Mouse (Mus musculus) monocyte, adult 2 months (primary cell): ENCODE results near the gene Alyref2.

Experiments
- DNase-seq, 2 experiments: peaks; one replicate each; pipeline ENCODE4 v3.0.0; 2022; ENCODE audit warnings: low spot score in 2 of 2, low read depth in 1 of 2

Alyref2 gene

DNA sequence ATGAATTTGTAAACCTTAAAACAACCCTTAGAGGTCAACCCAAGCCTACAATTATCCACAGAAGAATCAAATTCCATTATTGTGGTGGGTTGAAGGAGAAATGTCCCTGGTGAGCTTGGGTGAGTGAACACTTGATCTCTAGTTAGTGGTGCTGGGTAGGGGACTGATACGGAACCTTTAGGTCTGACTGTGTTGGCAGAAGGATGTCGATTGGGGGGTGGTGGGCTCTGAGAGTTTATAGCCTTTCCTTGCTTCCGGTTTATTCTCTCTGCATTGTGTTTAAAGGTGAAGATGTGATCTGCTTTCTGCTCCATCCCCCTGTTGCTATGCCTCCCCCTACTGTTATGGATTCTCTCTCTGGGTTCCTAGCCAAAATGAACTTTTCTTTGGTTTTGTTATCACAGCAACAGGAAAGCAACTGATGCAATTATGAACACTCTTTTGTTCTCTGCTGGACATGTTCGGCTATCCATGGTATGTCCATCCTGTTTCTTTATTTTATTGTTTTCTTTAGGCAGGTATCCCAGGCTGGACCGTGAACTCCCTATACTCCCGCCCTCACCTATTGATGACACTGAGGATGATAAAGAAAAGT lies 2.2 kb upstream of the Alyref2 start:
- DNase-seq = no peak

DNA sequence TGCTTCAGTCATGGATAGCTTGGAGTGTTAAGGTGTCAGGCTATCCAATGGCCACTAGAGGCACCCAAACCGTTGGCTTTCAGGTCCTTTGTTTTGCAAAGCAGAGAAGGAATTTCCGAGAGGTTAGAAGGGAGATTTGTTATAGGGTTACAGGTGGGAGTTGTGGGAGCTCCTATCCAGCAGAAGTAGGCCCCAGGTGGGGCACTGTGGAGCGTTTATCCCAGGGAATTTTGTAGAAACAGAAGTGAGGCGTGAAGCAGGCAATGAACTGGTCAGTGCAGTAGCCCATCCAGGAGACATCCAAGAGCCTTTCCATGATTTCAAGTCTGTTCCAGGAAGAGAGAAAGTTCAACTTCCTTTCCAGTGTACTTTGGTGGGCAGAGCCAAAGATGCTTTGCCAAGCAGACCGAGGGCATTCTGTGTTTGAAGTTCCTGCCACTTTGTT lies 1.6 kb upstream of the Alyref2 start:
- no peak for DNase-seq

- peak in 1 of 2 experiments; percentile 38 for DNase-seq
Observed at GRCm38 (mm10) chr1:171502388-171503249, 659 bp upstream of the Alyref2 start.

GRCm38 (mm10) chr1:171503592-171504291 lies 464 bp downstream of the Alyref2 start:
- DNase-seq = peak in 1 of 2 experiments; percentile 66

DNA sequence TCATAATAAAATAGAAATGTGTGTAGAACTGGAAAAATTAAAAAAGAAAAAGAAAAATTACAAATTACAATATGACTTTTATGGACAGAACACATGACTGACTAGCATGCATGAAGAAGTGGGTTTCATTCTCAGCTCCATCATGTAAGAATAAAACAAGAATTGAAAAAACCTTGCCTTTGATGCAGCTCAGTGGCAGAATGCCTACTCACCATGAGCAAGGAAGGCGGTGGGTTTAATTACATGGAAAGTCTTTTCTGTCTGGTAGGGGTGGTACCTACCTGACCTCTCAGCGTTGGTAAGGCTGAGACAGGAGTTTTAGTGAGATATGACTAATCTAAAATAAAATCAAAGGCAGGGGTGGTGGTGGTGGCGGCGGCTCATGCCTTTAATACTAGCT lies 1.3 kb downstream of the Alyref2 start:
- DNase-seq = no peak

DNA sequence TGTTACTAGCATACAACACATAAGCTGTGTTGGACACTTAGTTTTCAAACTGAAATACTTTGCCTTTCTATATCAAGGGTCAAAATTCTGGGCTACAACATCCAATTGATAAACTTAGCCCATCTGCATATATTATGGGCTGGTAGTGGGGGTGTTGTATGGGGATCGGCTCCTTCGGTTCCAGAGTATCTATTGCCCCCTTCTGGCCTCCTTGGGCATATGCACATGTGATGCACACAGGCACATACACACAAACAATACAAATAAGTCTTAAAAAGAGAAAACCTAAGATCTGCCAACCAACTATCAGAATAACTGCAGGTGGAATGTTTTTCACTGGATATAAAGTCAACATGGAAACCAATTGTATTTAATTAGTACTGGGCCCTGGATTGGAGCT lies 10.0 kb downstream of the Alyref2 start:
- no peak for DNase-seq

- no peak for DNase-seq
Observed at GRCm38 (mm10) chr1:171513760-171514159, 10.5 kb downstream of the Alyref2 start.

GRCm38 (mm10) chr1:171515039-171515438 lies 11.8 kb downstream of the Alyref2 start:
- no peak for DNase-seq

DNA sequence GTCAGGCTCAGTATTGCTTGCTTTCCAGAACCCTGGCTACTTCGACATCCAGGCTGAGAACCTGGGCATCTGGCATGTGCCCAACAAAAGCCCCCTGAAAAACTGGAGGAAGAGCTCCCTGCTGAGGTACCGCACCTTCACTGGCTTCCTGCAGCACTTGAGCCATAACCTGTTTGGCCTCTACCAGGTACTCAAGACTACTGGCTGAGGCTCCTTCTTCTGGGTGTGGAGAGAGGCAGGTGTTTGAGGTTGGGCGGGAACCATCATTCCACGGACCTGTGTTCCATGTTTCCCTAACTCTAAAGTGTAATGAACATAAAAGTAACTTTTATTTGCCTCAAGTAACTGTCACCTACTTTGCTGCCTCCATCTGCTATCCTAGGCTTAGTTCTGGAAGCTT lies 12.3 kb downstream of the Alyref2 start:
- no peak for DNase-seq

GRCm38 (mm10) chr1:171531367-171531766 lies 28.1 kb downstream of the Alyref2 start:
- DNase-seq = no peak

- no peak for DNase-seq
Observed at GRCm38 (mm10) chr1:171532830-171533229, 29.6 kb downstream of the Alyref2 start.

GRCm38 (mm10) chr1:171534557-171534956 lies 31.3 kb downstream of the Alyref2 start:
- DNase-seq = no peak

- no peak for DNase-seq
Observed at GRCm38 (mm10) chr1:171535194-171535593, 31.9 kb downstream of the Alyref2 start, which contains the start of gene Itln1. Gene Itln1, minus strand, starts transcription at chr1:171535294.

GRCm38 (mm10) chr1:171540694-171541093 lies 37.4 kb downstream of the Alyref2 start:
- no peak for DNase-seq

DNA sequence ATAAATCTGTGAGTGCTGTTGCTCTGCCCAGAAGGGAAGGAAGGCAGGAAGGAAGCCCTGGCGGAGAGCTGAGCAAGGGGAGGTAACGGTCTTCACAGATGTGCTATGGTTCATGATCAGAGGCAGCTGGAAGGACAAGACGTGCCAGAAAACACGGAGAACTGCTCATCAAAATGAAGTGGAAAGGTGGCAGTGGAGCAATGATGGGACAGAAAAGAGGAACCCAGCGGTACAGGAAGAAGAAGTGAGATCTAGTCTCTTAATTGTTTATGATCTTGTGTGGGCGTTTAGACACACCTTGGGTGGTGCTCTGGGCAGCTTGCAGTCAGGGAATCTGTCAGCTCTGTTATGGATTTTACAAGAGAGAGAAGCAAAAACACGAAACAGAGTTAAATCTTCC lies 48.0 kb downstream of the Alyref2 start:
- peak in 1 of 2 experiments; percentile 28 for DNase-seq

GRCm38 (mm10) chr1:171552230-171552629 lies 49.0 kb downstream of the Alyref2 start:
- no peak for DNase-seq

GRCm38 (mm10) chr1:171553359-171554341 lies 50.4 kb downstream of the Alyref2 start:
- DNase-seq = no peak
